Comparison of ENCODE assay signal across 8 mouse cellular contexts in the genomic region with DNA sequence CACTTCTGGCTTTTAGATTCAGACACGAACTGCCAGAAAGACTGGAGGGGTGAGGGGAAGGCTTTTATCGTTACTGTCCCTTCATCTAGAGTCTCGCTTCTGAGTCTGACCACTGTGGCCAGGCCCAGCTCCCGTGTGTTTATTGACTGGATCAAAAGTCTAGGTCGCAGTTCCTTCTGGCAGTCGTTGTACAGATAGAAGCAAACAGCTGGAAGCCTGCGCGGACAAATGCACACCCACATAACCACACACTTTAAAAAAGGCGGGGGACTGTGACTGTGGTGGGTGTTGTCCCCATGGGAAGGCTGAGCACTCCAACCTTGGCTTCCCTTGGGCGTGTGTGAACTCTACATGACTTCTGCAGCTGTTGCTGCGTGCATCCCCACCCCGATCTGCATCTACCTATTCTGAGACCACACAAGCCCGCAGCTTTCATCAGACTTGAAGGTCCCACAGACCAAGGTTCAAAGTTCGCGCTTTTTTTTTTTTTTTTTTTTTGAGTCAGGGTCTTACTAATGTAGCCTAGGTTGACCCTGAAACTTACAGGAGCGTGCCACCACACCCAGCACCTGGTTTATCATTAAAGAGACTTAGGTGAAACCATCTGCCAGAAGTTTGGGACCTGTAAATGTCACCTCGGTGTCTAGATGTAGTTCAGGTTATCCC. TPM values are rescaled to one million over a fixed set of nuclear protein-coding genes. Genes with fewer than 3 reads are reported as not detected.
DNase-seq lines count a peak whose midpoint lies in the region; ATAC-seq lines count a peak whose summit lies in the region.

No protein-coding gene starts in this region.

- 14% methylated on average over 17 of the region's 17 CpGs for WGBS in heart, embryonic 11.5 days (ENCODE audit: insufficient replicate concordance)
- WGBS in kidney, embryonic 14.5 days: 11% methylated on average over 17 of the region's 17 CpGs
- 11% methylated on average over 17 of the region's 17 CpGs for WGBS in lung, embryonic 16.5 days
- WGBS in stomach, embryonic 15.5 days: 12% methylated on average over 17 of the region's 17 CpGs

- peak overlapping the region; percentile 54 for H3K4me3 ChIP-seq in heart, embryonic 11.5 days (ENCODE audit: low read depth, low read length)
- H3K4me3 ChIP-seq in kidney, embryonic 14.5 days (ENCODE audit: low read length): peak overlapping the region; percentile 44
- H3K4me3 ChIP-seq in lung, embryonic 16.5 days (ENCODE audit: low read length): peak overlapping the region; percentile 47
- H3K4me3 ChIP-seq in stomach, embryonic 15.5 days (replicated peaks): peak overlapping the region; percentile 47

- no peaks in the 10 kb centered on the region for H3K36me3 ChIP-seq in heart, embryonic 11.5 days (ENCODE audit: control insufficient read depth, insufficient read depth, low read length)
- no peaks in the 10 kb centered on the region for H3K36me3 ChIP-seq in kidney, embryonic 14.5 days (ENCODE audit: control insufficient read depth, insufficient read depth, low read length)
- no peaks in the 10 kb centered on the region for H3K36me3 ChIP-seq in lung, embryonic 16.5 days (ENCODE audit: control insufficient read depth, insufficient read depth, low read length)
- no peaks in the 10 kb centered on the region for H3K36me3 ChIP-seq in stomach, embryonic 15.5 days

- peak; percentile 19 for DNase-seq in ovary, postnatal 36 days (ENCODE audit: low spot score)
- DNase-seq in ovary, postnatal 10 days (ENCODE audit: low spot score): no peak
- peak; percentile 29 for DNase-seq in embryo, embryonic 10 days (ENCODE audit: low spot score)
- no peak for DNase-seq in MN1 (ENCODE audit: low spot score)

- no peak for ATAC-seq in heart, embryonic 11.5 days (replicated peaks; ENCODE audit: insufficient number of reproducible peaks, low FRiP score, low TSS enrichment)
- ATAC-seq in kidney, embryonic 14.5 days (ENCODE audit: low FRiP score, low TSS enrichment): peak; percentile 14; the same call in 1 of the 2 replicates
- ATAC-seq in lung, embryonic 16.5 days (ENCODE audit: low read depth): peak; percentile 56
- peak; percentile 24 for ATAC-seq in stomach, embryonic 15.5 days (ENCODE audit: insufficient read depth, low FRiP score, low read depth)

- H3K9me3 ChIP-seq in heart, embryonic 11.5 days (replicated peaks; ENCODE audit: control insufficient read depth, low read length): no peaks in the 10 kb centered on the region
- H3K9me3 ChIP-seq in kidney, embryonic 14.5 days (ENCODE audit: control insufficient read depth, low read length): no peaks in the 10 kb centered on the region
- H3K9me3 ChIP-seq in lung, embryonic 16.5 days (ENCODE audit: control insufficient read depth, low read length): no peaks in the 10 kb centered on the region
- no peaks in the 10 kb centered on the region for H3K9me3 ChIP-seq in stomach, embryonic 15.5 days

- H3K27ac ChIP-seq in heart, embryonic 11.5 days (ENCODE audit: low read depth, low read length): peak overlapping the region; percentile 96
- peak overlapping the region; percentile 90 for H3K27ac ChIP-seq in kidney, embryonic 14.5 days (ENCODE audit: low read depth, low read length)
- peak overlapping the region; percentile 93 for H3K27ac ChIP-seq in lung, embryonic 16.5 days (ENCODE audit: low read length)
- H3K27ac ChIP-seq in stomach, embryonic 15.5 days: peak overlapping the region; percentile 97

- peaks cover 10% of the 10 kb centered on the region for H3K4me1 ChIP-seq in heart, embryonic 11.5 days (ENCODE audit: control insufficient read depth, insufficient read depth, low read length)
- peaks cover 29% of the 10 kb centered on the region for H3K4me1 ChIP-seq in kidney, embryonic 14.5 days (ENCODE audit: control insufficient read depth, insufficient read depth, low read length)
- peaks cover 23% of the 10 kb centered on the region for H3K4me1 ChIP-seq in lung, embryonic 16.5 days (replicated peaks; ENCODE audit: control insufficient read depth, insufficient read depth, low read length)
- peaks cover 26% of the 10 kb centered on the region for H3K4me1 ChIP-seq in stomach, embryonic 15.5 days

- peak overlapping the region; percentile 92 for H3K4me2 ChIP-seq in heart, embryonic 11.5 days
- H3K4me2 ChIP-seq in kidney, embryonic 14.5 days (replicated peaks; ENCODE audit: low read depth, low read length): peak overlapping the region; percentile 87
- peak overlapping the region; percentile 75 for H3K4me2 ChIP-seq in lung, embryonic 16.5 days (ENCODE audit: low read depth, low read length)
- H3K4me2 ChIP-seq in stomach, embryonic 15.5 days: peak overlapping the region; percentile 89

- H3K9ac ChIP-seq in heart, embryonic 11.5 days (ENCODE audit: low read depth, low read length): peak overlapping the region; percentile 75
- 0 out of 2 replicates have a peak overlapping the region, but pooled peaks have one; percentile 53 for H3K9ac ChIP-seq in kidney, embryonic 14.5 days (ENCODE audit: low read depth, low read length)
- peak overlapping the region; percentile 66 for H3K9ac ChIP-seq in lung, embryonic 16.5 days (ENCODE audit: low read length)
- no peak overlapping the region for H3K9ac ChIP-seq in stomach, embryonic 15.5 days

- H3K27me3 ChIP-seq in heart, embryonic 11.5 days (ENCODE audit: control insufficient read depth, insufficient read depth, low read length): no peaks in the 10 kb centered on the region
- H3K27me3 ChIP-seq in kidney, embryonic 14.5 days (ENCODE audit: control insufficient read depth, insufficient read depth, low read length): no peaks in the 10 kb centered on the region
- no peaks in the 10 kb centered on the region for H3K27me3 ChIP-seq in lung, embryonic 16.5 days (ENCODE audit: control insufficient read depth, insufficient read depth, low read depth, low read length)
- no peaks in the 10 kb centered on the region for H3K27me3 ChIP-seq in stomach, embryonic 15.5 days (replicated peaks)

RNA-seq across cellular contexts. Expression of a gene that starts 54.5 kb away (rescaled TPM):
- polyA plus RNA-seq in heart, embryonic 11.5 days (2014; fragmentation: Nextera tagmentation; extraction: Ambion mirVana): 29.1 and 30.3 TPM in 2 replicates
- 68.7 and 82.2 TPM in 2 replicates for polyA plus RNA-seq in kidney, embryonic 14.5 days (2014; fragmentation: Nextera tagmentation; extraction: Ambion mirVana)
- 37.1 and 40.7 TPM in 2 replicates for polyA plus RNA-seq in lung, embryonic 16.5 days (2015; fragmentation: Nextera tagmentation; extraction: Ambion mirVana)
- 64.4 and 67.1 TPM in 2 replicates for polyA plus RNA-seq in stomach, embryonic 15.5 days (2015; fragmentation: Nextera tagmentation; extraction: Ambion mirVana)

Comparison
In these comparisons a context has a peak if more than half of its experiments do, and no peak if none do; other contexts are left out.
1. DNase-seq: peak in ovary, postnatal 36 days (single experiment) and embryo, embryonic 10 days (single experiment); none in ovary, postnatal 10 days (single experiment) and MN1 (single experiment).
2. Peak in every context shown above with its lines, with median percentiles within 50 percentile points of each other: H3K27ac ChIP-seq, H3K4me2 ChIP-seq and H3K4me3 ChIP-seq.